Mouse (Mus musculus) ES-CJ7 (cell line): ENCODE results near the gene Tmem151a.

Source experiments
- DNase-seq: peaks from one replicate; pipeline ENCODE4 v3.0.0; 2011; ENCODE audit warnings: low read depth, low spot score

The Tmem151a gene

GRCm38 (mm10) chr19:5085145-5085863 lies at the start of gene Tmem151a:
Tmem151a (minus strand) TSS chr19:5085531.
- DNase-seq = no peak

GRCm38 (mm10) chr19:5131237-5131636 lies 45.9 kb upstream of the Tmem151a start:
- no peak for DNase-seq

- DNase-seq = peak; percentile 32
Observed at GRCm38 (mm10) chr19:5129770-5130169, 44.4 kb upstream of the Tmem151a start.

- no peak for DNase-seq
Observed at GRCm38 (mm10) chr19:5124055-5124614, 38.8 kb upstream of the Tmem151a start.

- DNase-seq = no peak
Observed at GRCm38 (mm10) chr19:5123241-5123640, 37.9 kb upstream of the Tmem151a start.

- DNase-seq = no peak
Observed at GRCm38 (mm10) chr19:5122492-5122891, 37.2 kb upstream of the Tmem151a start.

GRCm38 (mm10) chr19:5118384-5118698 lies 33.0 kb upstream of the Tmem151a start, which contains the start of gene Klc2:
Klc2 (minus strand) TSS chr19:5118560.
- DNase-seq = peak; percentile 88

GRCm38 (mm10) chr19:5117494-5118383 lies 32.4 kb upstream of the Tmem151a start:
- DNase-seq = peak; percentile 84

GRCm38 (mm10) chr19:5113783-5114182 lies 28.5 kb upstream of the Tmem151a start:
- DNase-seq = no peak

GRCm38 (mm10) chr19:5109659-5110453 lies 24.5 kb upstream of the Tmem151a start:
- peak; percentile 68 for DNase-seq

GRCm38 (mm10) chr19:5108702-5109101 lies 23.4 kb upstream of the Tmem151a start:
- no peak for DNase-seq

GRCm38 (mm10) chr19:5108271-5108575 lies 22.9 kb upstream of the Tmem151a start:
- peak; percentile 65 for DNase-seq

- no peak for DNase-seq
Observed at GRCm38 (mm10) chr19:5107556-5108270, 22.4 kb upstream of the Tmem151a start.

GRCm38 (mm10) chr19:5106731-5107191 lies 21.4 kb upstream of the Tmem151a start, which contains the start of gene Rab1b:
Rab1b (minus strand) TSS chr19:5107072.
- peak; percentile 98 for DNase-seq

GRCm38 (mm10) chr19:5106074-5106473 lies 20.7 kb upstream of the Tmem151a start:
- no peak for DNase-seq

GRCm38 (mm10) chr19:5098363-5099143 lies 13.2 kb upstream of the Tmem151a start, which contains the start of gene Cnih2:
Cnih2 (minus strand) TSS chr19:5098521.
- no peak for DNase-seq

GRCm38 (mm10) chr19:5097521-5098362 lies 12.4 kb upstream of the Tmem151a start:
- no peak for DNase-seq

GRCm38 (mm10) chr19:5095887-5096474 lies 10.7 kb upstream of the Tmem151a start:
- DNase-seq = no peak
